Mouse (Mus musculus): ENCODE measurements at regions not wholly inside any gene's neighbourhood (a gene's known extent, or its start where the extent isn't known, plus 50 kb on each side); places are given as distances from the start of the nearest gene placed in this dataset.

DNA sequence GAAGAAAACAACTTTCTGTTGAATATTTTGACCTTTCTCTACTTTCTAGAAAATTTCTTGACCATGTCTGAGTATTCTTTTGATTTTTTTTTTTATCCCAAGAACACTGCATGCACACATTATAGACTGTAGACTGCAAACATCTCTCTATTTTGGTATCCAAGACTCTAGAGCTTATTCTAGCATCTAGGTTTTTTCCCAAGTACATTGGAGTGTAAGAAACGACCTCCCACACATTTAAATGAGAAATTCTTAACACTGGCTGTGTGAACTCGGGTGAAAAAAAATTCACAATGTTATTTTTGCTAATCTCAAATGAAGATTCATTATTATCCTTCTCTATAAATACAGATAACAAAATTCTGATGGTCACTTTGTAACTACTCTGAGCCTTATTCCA is 112.0 kb upstream of the Dpt start:
- no peak for TF ChIP-seq GABPA (IDR thresholded peaks at IDR 0.05; ENCODE audit: low read depth, low read length)
- TF ChIP-seq RAD21 (IDR thresholded peaks at IDR 0.05; ENCODE audit: low read depth, low read length), result no peak
- no peak for TF ChIP-seq E2F4 (IDR thresholded peaks at IDR 0.05; ENCODE audit: borderline replicate concordance, low read depth, low read length)
- no peak for TF ChIP-seq POLR2A (IDR thresholded peaks at IDR 0.05; ENCODE audit: control insufficient read depth in 1 of 2, insufficient read depth in 1 of 2, low read depth in 1 of 2, low read length in 2 of 2, poor library complexity in 1 of 2)

Measured in MEL (cell line).